Mouse (Mus musculus): ENCODE measurements around the gene Milr1.
A peak's percentile ranks its signal among the peaks of the same experiment; 100 is the strongest.
"Not testable (repeated sequence)": the region's sequence is repeated elsewhere in the genome, so short reads cannot be mapped to it uniquely, and the experiment has no call there.

Milr1 gene

DNA sequence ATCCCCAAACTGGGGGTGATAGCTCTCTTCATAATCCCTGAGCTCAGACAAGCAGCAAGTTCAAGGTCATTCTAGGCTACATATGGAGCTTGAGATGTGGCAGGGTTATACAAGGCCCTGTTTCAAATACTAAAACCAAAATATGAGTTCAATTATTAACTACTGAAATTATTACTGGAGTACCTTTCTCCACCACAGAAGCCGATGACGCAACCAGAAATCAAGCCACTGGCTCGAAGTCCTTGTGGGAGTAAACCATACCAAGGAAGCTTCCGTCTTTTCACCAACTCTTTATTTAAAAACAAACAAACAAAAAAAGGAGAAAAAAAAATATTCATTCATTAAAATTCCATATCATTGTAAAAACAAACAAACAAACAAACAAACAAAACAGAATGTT is 25.9 kb downstream of the Milr1 start:
- no peak for DNase-seq (ENCODE audit: low spot score in 2 of 2)

DNA sequence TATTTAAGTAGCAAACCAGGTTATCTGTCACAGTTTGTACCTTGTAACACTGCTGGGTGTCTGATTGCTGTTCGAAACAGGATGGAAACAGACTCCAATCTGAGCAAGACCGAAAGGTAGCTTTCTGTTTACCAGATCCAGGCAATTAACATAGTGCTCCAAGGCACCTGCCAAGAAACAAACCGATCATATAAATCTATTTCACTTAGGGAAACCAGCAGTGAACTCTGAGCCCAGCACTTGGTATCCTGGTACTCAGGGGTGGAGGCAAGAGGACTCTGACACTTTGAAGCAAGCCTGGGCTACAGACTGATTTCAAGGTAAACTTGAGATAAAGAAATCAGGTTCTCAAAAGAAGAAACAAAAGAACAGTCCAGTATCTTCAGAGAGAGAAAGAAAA is 26.4 kb downstream of the Milr1 start:
- DNase-seq (ENCODE audit: low spot score in 2 of 2), result no peak

DNA sequence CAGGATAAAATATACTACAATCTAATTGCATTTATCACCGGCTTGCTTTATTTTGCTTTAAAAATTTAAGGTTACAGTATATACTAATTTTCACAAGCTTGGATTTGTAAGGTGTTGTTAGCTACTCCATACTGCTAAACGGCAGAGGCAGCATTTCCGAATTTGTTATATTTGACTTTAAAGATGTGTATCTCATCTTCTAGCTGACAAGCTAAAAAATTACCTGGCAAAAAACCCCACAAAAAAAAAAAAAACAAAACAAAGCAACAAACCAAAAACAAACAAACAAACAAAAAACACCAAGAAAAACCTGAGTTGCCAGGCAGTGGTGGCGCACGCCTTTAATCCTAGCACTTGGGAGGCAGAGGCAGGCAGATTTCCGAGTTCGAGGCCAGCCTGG is 27.1 kb downstream of the Milr1 start:
- no peak for DNase-seq (ENCODE audit: low spot score in 2 of 2)

DNA sequence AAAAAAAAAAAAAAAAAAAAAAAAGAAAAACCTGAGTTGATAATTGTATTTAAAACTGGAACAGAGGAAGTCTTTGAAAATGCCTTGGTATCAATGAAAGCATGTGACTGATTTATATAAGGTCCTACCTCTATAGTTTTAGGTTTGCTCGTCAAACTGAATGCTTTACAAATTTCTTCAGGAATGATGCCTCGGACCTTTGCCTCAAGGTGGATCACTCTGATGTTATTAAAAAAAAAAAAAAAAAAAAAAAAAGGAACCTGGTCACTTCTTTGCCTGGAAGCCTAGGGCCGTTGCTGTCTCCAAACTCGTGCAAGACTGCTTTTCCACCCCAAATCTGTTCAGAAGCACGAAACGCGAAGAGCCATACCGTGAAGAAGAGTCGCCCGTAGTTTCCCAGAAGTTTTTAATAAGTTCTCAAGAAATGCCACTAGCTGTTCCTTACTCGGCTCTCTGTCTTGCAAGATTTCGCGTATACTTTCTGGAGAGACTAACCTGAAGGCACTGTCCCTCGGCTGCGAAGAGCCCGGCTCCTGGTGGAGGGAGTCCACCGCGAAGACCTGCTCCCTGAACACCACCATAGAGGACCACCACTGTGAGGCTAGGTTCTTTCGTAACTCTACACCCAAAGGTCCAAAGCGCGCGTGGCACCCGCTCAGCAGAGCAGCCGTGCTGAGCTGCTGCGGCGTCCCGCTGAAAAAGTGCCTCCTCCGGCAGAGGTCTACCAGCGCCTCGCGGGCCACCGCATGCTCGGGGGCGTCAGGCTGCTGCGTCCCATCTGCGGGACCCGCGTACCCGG is 27.8 kb downstream of the Milr1 start:
- DNase-seq (ENCODE audit: low spot score in 2 of 2), result no peak

DNA sequence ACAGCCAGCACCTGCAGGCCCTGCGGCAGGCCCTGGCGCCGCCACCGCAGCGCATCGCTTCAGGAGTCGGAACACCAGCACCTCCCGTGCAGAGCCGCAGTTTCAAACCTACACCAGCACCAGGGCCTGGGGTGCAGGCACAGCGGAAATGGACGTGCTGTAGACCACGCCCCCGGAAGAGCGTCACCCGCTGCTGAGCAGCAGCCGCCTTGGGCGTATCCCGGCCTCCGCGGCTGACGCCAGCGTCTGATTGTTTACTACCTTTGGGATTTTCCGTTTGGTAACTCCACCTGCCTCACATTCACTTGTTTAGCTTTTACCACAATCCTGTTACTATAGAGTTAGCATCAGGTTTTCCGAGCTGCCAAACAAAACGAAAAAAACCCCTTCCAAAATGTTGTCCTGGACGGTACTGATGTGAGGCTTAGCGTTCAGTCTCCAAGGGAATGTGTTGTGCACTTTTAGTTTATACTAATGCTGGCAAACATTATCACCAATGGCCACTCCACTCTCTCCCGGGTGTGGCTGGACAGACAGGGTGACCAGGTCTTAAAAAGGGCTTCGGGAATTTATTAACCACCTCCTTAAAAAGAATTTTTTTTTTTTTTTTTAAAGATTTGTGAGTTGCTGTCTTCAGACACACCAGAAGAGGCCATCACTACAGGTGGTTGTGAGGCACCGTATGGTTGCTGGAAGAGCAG is 28.5 kb downstream of the Milr1 start, which contains the start of gene Polg2:
TSS of gene Polg2 (minus strand) at position 150 of the 701 bp plus-strand sequence.
- DNase-seq (ENCODE audit: low spot score in 2 of 2), result peak; percentile 79 to 87

DNA sequence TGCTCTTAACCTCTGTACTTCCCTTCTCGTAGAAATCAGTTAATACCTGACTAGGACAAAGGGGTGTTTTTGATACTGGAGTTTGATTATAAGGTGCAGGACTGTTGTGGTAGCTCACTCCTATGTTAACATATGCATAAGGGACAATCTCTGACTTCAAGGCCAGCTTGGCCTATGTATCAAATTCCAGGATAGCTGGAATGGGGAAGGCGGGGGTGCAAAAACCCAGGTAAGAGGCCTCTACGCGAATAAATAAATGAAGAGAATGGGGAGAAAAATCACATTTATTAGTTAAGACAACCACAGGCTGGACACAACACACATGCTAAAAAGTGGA is 29.0 kb downstream of the Milr1 start:
- DNase-seq (ENCODE audit: low spot score in 2 of 2), result no peak

DNA sequence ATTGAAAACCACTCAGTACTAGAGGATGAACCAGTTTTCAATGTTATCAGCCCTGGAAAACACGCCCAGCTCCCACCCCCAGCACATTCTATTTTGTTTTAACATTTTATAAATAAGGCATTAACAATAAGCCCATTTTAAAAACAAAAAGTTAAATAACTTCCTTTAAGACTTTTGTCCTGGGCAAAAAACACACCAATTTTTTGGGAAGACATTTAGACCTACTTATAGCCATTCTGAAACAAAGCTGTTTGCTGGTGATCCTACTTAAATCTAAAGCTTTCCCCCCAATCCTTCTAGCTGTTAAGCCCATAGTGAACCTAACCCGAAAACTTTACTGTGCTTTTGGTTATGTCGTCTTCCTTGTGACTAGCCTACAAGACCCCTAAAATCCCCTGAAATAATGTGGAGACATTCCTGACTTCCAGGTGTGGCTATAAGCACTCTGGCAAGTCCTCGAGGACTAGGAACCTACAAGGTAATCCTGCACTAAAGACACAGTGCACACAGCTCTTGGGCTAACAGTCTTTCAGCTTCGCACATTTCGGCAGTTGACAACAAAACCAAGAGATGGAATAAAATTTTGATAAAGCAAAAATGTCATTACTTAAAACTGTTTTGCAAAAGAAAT is 29.7 kb downstream of the Milr1 start:
- no peak for DNase-seq (ENCODE audit: low spot score in 2 of 2)

DNA sequence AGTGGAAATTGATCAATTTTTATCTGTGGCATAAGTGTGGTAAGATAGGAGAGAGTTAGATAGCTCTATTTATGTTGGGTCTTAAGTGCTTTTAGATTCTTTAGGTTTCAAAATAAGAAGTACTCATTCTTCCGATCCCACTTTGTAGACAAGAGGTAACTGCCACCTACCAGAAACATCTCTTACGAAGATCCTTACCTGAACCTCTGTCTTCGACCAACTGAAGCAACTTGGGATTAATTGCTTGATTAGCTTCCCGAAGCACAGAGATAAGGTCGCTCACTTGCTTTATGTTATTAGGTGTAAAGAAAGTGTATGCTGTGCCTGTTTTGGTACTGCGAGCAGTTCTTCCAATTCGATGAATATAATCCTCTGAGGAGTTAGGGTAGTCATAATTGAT is 31.2 kb downstream of the Milr1 start:
- not testable (repeated sequence) for DNase-seq (ENCODE audit: low spot score in 2 of 2)

DNA sequence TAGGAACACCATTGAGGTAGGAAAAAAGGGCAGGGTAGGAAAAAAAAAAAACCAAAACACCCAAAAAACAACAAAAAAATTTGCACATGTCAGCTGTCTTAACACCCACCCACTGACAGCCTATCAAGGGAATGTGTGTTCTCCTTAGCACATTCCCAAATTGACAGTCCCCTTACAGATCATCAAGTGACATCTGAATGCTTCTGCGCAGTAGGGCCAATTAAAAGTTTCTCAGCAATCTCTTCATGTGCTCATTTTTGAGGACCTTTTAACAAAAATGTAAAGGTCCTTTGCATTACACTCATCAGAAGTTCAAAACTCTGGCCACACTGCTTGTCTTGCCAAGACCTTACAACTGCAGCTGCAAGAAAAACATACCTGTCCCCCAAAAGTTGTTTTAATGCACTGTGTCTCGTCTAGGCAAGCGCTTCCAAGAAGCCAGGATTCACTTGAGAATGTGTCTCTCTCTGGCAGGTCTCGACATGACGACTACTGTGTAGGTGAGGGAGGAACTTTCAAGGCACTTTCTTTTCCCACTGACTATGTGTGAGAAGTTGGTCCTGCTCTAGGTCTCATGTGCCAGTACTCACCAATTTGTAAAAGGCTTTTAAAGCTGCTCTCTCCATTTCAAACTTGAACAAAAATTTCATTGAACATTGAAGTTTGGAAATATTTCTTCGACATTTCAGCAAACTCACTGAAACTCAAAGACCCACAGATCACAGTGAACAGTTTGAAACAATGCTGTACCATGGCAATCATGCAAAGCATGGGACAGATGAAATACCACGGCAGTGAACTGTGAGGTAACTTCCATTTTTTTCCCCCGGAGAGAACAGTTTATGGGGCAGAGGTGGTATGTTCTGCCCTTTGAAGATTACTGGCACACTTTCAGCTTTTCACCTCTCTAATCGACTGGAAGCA is 32.1 kb downstream of the Milr1 start:
- DNase-seq (ENCODE audit: low spot score in 2 of 2), result no peak

DNA sequence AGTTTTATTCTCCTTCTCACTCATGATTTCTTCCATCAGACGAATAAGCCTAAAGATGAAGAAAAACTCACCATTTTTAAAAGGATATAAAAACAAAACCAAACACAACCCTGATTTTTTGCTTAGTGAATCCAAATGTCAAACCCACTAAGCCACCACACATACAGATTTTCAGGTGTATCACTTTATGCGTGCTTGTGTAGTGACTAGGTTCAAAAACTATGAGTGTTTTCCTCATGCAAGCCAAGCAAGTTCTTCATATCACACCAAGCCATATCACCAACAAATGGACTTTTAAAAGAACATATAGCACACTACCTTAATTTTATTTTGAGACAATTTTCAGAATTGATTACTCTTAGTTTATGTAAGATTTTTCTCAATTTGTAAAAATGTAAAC is 33.5 kb downstream of the Milr1 start:
- DNase-seq (ENCODE audit: low spot score in 2 of 2), result no peak

DNA sequence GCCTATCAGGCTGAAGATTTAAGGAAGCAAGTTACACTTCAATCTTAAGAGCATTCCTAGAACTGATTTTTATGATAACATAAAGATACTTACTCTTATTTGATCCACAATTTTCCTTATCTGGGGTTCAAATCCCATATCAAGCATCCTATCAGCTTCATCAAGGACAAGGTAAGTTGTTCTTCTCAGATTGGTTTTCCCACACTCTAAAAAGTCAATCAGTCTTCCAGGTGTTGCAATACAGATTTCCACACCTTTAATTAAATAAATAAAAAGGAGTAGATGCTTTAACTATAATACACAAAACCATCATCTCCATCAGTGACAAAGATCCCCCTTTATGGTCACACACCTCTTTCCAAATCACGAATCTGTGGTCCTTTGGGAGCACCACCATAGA is 34.0 kb downstream of the Milr1 start:
- no peak for DNase-seq (ENCODE audit: low spot score in 2 of 2)

DNA sequence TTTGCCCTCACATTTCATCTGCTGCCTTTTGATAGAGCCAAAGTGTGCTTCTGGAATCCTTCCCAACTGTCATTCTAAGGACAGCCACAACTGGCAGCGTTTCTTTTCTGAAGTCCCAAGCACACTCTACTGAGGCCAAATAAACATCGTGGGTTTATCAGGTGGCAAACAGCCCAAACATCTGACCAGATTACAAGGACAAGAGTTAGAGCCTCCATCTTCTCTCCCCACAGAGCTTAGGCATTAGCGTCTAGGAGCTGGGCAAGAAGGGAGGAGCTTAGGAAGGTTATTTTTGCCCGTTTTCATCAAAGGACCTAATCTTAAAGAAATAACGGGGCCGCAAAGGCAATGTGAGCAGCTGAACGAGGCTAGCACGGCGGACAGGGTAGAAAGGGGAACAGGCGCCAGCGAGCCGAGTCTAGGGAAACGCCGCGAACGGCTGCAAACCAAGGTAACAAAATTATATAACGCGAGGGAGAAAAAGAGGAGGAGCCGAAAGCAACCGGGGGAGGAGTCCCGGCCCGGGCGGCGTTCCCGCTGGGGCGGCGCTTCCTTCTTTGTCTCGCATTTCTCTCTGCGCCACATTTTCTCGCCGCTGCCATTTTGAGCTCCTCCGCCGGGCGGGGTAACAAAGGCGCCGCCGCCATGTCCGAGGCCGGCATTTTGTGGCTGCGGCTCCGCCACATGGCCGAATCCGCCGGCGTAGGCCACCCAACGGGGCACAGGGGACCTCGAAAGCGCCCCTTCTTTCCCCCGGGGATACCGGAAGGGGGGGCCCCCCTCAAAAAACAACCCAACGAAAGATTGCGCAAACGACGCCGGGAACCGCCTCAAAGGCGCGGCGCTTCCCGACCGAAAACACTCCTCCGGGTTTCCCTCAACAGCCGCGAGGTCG is 36.4 kb downstream of the Milr1 start:
- DNase-seq (ENCODE audit: low spot score in 2 of 2), result peak; percentile 85 to 87

DNA sequence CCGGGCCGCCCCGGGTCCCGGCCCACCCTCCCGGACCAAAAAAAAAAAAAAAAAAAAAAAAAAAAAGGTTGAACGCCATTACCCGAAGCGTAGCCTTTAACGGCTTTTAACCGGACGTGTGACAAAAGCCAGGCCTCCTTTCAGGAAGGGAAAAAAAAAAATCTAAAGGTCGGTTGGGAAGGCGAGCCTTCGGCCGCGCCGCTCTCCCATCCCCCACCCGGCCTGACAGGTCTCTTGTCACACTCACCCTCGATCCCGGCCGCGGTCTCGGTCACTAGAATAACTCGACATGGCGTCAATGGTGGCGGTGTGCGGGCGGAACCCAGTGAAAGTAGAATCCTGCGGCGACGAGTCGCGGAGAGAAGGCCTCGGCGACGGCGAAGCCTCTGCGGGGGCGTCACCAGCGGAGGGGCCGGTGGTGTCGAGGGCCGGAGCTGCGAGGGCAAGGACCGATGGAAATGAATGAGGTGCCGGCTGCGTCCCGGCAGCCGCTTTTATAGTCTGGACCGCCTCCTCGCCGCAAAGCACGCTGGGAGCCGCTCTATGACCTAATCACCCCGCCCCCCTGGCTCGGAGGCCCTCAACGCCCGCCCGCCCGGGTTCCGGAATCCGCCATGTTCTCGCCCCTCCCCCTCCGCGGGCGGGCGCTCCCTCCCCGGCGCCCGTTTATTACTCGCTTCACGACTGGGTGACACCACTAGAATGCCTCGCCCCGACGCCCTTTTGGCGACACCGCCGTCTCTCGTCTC is 37.2 kb downstream of the Milr1 start:
- DNase-seq (ENCODE audit: low spot score in 2 of 2), result peak; percentile 99 to 100

DNA sequence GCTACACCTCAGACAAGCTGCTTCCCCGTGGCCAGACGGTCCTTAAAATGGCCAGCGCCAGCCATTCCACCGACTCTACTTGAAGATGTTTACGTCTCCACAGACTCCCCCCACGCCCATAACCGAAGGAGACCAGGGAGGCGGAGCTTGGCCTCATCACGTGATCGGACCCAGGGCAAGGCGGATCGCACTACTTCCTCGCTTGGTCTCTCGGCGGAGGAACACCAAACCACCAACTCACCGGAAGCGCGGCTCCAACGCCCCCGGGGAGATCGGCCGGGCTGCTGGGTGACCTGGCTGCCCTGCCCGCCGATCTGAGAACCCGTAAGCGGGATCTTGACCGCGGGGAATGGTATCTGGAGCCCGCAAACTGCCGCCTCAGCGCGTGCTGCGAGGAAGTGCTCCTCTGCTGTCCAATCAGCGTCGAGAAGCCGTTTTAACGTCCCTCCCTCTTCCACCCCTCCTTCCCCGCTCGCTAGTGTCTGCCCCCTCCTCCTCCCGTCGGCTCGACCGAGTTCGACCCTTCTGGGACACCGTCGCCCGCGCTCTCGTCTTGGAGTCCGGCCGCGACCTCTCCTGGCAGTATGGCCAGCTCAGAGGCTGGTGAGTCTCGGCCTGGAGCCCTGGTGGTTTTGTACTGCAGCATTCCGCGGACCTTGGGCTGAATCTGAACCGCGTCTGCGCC is 37.9 kb downstream of the Milr1 start, which contains the start of the genes Ddx5 and Cep95:
TSS of gene Ddx5 (minus strand) at position 411 of the 685 bp plus-strand sequence.
TSS of gene Cep95 (plus strand) at position 478 of the 685 bp plus-strand sequence.
- DNase-seq (ENCODE audit: low spot score in 2 of 2), result peak; percentile 95 to 96

DNA sequence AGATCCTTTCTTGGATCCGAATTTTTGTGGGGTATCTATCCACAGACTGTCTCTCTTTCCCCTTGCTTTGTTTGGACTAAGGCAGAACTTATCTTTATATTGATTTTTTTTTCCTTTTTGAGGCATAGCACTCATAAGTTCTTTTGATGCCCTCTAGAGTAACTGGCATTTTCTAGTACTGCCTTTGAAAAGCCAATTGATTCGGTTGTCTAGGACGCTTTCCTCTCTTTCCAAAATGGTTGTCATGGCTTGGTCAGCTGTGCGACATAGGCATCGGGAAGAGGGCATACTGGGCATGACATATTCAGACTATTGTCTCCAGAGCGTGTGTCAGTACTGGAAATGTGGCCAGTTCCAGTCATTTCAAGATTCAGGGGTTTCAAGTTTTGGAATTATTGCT is 38.6 kb downstream of the Milr1 start:
- DNase-seq (ENCODE audit: low spot score in 2 of 2), result no peak

DNA sequence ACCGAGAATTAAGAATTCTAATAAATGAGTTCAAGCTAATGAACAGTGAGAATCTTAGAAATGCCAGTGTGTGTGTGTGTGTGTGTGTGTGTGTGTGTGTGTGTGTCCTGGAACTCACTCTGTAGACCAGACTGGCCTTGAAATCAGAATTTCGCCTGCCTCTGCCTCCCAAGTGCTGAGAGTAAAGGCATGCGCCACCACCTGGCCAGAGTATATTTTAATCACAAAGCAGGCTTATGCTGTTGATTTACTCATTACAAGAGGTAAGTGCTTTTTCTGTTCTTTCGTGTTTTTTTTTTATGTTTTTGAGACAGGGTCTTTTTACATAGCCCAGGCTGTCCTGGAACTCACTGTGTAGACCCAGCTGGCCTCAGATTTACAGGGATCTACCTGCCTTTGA is 42.8 kb downstream of the Milr1 start:
- no peak for DNase-seq (ENCODE audit: low spot score in 2 of 2)

DNA sequence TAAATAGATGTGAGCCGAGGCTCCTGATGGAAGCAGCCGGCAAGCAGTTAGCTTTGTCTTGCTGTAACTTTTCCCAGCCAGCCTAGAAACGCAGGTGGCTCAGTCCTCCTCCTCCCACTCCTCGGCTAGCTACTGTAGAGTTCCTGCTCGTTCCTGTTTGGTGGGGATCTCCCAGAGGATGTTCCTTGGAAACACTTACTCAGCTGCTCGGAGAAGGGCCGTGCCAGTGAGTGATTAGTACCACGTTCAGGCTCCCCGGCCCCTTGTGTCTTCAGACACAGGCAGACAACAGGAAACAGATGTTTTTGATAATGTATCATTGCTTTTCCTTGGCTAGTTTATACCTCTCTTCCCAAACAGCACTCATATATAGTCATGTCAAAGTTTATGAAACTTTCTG is 44.7 kb downstream of the Milr1 start:
- no peak for DNase-seq (ENCODE audit: low spot score in 2 of 2)

DNA sequence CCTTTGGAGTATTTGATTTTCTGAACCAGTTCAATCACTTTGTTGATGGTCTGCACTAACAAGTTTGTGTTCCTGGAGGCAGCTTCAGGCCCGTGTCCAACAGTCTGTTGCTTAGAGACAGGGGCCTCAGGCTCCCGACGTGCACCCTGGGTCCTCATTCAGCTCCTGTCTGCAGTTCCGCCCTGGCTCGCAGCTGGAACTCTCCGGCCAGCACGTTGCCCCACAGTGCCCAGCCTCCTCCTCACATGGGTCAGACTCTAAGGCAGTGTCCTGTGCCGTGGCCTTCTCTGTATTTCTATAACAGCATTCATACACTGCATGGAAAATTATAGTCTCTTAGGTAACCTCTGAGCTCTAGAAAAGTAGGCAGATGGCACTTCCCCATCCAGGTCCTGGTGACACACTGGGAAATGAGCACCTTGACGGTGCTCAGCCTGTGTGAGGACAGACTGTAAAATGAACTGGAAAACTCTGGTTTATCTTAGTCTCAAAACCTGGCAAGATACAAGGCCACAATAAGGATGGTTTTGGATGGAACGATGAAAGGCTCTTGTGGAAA is 51.1 kb downstream of the Milr1 start:
- no peak for DNase-seq (ENCODE audit: low spot score in 2 of 2)

DNA sequence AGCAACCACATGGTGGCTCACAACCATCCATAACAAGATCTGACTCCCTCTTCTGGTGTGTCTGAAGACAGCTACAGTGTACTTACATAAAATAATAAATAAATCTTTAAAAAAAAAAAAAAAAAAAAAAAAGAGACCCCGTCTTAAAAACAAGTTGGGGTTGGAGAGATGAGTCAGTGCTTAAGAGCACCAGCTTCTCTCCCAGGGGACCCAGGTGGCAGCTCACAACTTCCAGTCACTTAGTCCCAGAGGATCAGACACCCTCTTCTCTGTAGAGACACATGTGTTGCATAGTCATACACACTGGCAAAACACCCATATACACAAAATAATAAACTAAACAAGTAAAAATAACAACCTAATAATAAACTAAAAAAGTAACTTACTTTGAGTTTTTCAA is 56.4 kb downstream of the Milr1 start:
- DNase-seq (ENCODE audit: low spot score in 2 of 2), result not testable (repeated sequence)
